ENCODE assay signal across 8 mouse cellular contexts in the genomic region with DNA sequence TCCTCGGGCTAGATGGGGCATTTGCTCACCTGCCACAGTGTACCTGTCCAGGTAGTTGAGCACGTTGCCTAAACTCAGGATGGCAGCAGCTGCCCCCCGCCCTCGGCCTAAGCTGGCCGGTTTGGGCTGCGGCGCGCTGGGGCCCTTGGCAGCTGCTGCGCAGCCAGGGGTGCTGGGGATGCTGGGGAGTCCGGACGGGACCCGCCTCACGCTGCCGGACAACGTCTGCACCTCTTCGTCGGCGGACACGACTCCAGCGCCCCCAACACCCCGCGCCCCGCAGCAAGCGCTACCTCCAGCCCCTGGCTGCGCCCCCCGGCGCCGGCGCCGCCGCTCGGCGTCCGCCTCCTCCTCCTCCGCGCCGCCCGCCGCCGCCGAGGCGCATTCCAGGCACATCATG. TPM values are rescaled to one million over a fixed set of nuclear protein-coding genes. Genes with fewer than 3 reads are reported as not detected.
A peak's percentile ranks its signal among the peaks of the same experiment; 100 is the strongest.
DNase-seq lines count a peak whose midpoint lies in the region; ATAC-seq lines count a peak whose summit lies in the region.

No protein-coding gene starts in this region.

- no peaks in the 10 kb centered on the region for H3K9me3 ChIP-seq in neural tube, embryonic 11.5 days (ENCODE audit: control insufficient read depth, low read length)
- no peaks in the 10 kb centered on the region for H3K9me3 ChIP-seq in intestine, embryonic 16.5 days (ENCODE audit: control insufficient read depth, low read length)
- H3K9me3 ChIP-seq in neural tube, embryonic 15.5 days (replicated peaks), result no peaks in the 10 kb centered on the region

- ATAC-seq in cerebellum, adult (ENCODE audit: insufficient number of reproducible peaks, low FRiP score, low TSS enrichment), result no peak
- peak; percentile 14; the same call in 1 of the 2 replicates for ATAC-seq in neural tube, embryonic 11.5 days (ENCODE audit: insufficient read depth, low FRiP score, low TSS enrichment)
- ATAC-seq in intestine, embryonic 16.5 days, result peak; percentile 18
- ATAC-seq in neural tube, embryonic 15.5 days (ENCODE audit: low FRiP score), result peak; percentile 42

- no peaks in the 10 kb centered on the region for H3K36me3 ChIP-seq in neural tube, embryonic 11.5 days (ENCODE audit: control insufficient read depth, insufficient read depth, low read length)
- no peaks in the 10 kb centered on the region for H3K36me3 ChIP-seq in intestine, embryonic 16.5 days (ENCODE audit: control insufficient read depth, insufficient read depth, low read length)
- no peaks in the 10 kb centered on the region for H3K36me3 ChIP-seq in neural tube, embryonic 15.5 days

- peak; percentile 25 to 31 for DNase-seq in cerebellum, postnatal 25 days
- no peak for DNase-seq in neural tube, embryonic 11.5 days (ENCODE audit: low spot score)
- no peak for DNase-seq in neural tube, embryonic 10.5 days (ENCODE audit: extremely low spot score, low spot score)
- DNase-seq in ovary, postnatal 36 days (ENCODE audit: low spot score), result no peak
- DNase-seq in layer of hippocampus, adult 11-12 months (ENCODE audit: low spot score), result no peak

- H3K27me3 ChIP-seq in neural tube, embryonic 11.5 days (ENCODE audit: control insufficient read depth, insufficient read depth, low read length), result peaks cover 19% of the 10 kb centered on the region
- peaks cover 15% of the 10 kb centered on the region for H3K27me3 ChIP-seq in intestine, embryonic 16.5 days (replicated peaks; ENCODE audit: control insufficient read depth, insufficient read depth, low read length)
- H3K27me3 ChIP-seq in neural tube, embryonic 15.5 days (replicated peaks), result no peaks in the 10 kb centered on the region

- peak overlapping the region; percentile 88 for H3K4me2 ChIP-seq in neural tube, embryonic 11.5 days (ENCODE audit: low read depth)
- peak overlapping the region; percentile 97 for H3K4me2 ChIP-seq in intestine, embryonic 16.5 days (ENCODE audit: low read depth, low read length)
- peak overlapping the region; percentile 74 for H3K4me2 ChIP-seq in neural tube, embryonic 15.5 days

- 2% methylated on average over 21 of the region's 42 CpGs for WGBS in neural tube, embryonic 11.5 days
- under 1% methylated on average over 33 of the region's 42 CpGs for WGBS in intestine, embryonic 16.5 days
- under 1% methylated on average over 20 of the region's 42 CpGs for WGBS in neural tube, embryonic 15.5 days

- H3K9ac ChIP-seq in neural tube, embryonic 11.5 days (ENCODE audit: low read length), result peak overlapping the region; percentile 76
- H3K9ac ChIP-seq in intestine, embryonic 16.5 days (ENCODE audit: low read depth, low read length), result peak overlapping the region; percentile 67
- H3K9ac ChIP-seq in neural tube, embryonic 15.5 days (replicated peaks), result peak overlapping the region; percentile 87

- no peaks in the 10 kb centered on the region; the same call in 1 of the 2 replicates for H3K4me1 ChIP-seq in neural tube, embryonic 11.5 days (ENCODE audit: control insufficient read depth, insufficient read depth, low read length)
- peaks cover 8% of the 10 kb centered on the region; the same call in 1 of the 2 replicates for H3K4me1 ChIP-seq in intestine, embryonic 16.5 days (ENCODE audit: control insufficient read depth, insufficient read depth, low read length)
- peaks cover 54% of the 10 kb centered on the region for H3K4me1 ChIP-seq in neural tube, embryonic 15.5 days

- peak overlapping the region; percentile 75 for H3K27ac ChIP-seq in neural tube, embryonic 11.5 days (ENCODE audit: low read depth, low read length)
- no peak overlapping the region for H3K27ac ChIP-seq in intestine, embryonic 16.5 days (ENCODE audit: low read length)
- H3K27ac ChIP-seq in neural tube, embryonic 15.5 days (replicated peaks), result peak overlapping the region; percentile 91

- peak overlapping the region; percentile 68 for H3K4me3 ChIP-seq in neural tube, embryonic 11.5 days (ENCODE audit: low read depth, low read length)
- peak overlapping the region; percentile 67 for H3K4me3 ChIP-seq in intestine, embryonic 16.5 days (ENCODE audit: low read length)
- peak overlapping the region; percentile 73 for H3K4me3 ChIP-seq in neural tube, embryonic 15.5 days (replicated peaks)

RNA-seq across cellular contexts. Expression of a gene that starts 0.3 kb away (rescaled TPM):
- polyA plus RNA-seq in neural tube, embryonic 11.5 days (2014; fragmentation: Nextera tagmentation; extraction: Ambion mirVana), result 7.1 and 7.7 TPM in 2 replicates
- polyA plus RNA-seq in intestine, embryonic 16.5 days (2015; fragmentation: Nextera tagmentation; extraction: Ambion mirVana), result 5.9 and 7.5 TPM in 2 replicates
- 9.4 and 12.6 TPM in 2 replicates for polyA plus RNA-seq in neural tube, embryonic 15.5 days (2015; fragmentation: Nextera tagmentation; extraction: Ambion mirVana)

RNA-seq across cellular contexts. Expression of a gene that starts 48.2 kb away (rescaled TPM):
- polyA plus RNA-seq in neural tube, embryonic 11.5 days (2014; fragmentation: Nextera tagmentation; extraction: Ambion mirVana), result 145 and 146 TPM in 2 replicates
- 119 and 141 TPM in 2 replicates for polyA plus RNA-seq in intestine, embryonic 16.5 days (2015; fragmentation: Nextera tagmentation; extraction: Ambion mirVana)
- polyA plus RNA-seq in neural tube, embryonic 15.5 days (2015; fragmentation: Nextera tagmentation; extraction: Ambion mirVana), result 63.1 and 82.7 TPM in 2 replicates

RNA-seq across cellular contexts. Expression of a gene that starts 54.1 kb away (rescaled TPM):
- not detected in 2 replicates for polyA plus RNA-seq in neural tube, embryonic 11.5 days (2014; fragmentation: Nextera tagmentation; extraction: Ambion mirVana)
- 19.2 and 21.2 TPM in 2 replicates for polyA plus RNA-seq in intestine, embryonic 16.5 days (2015; fragmentation: Nextera tagmentation; extraction: Ambion mirVana)
- polyA plus RNA-seq in neural tube, embryonic 15.5 days (2015; fragmentation: Nextera tagmentation; extraction: Ambion mirVana), result 1.2 TPM in 1 of 2 replicates, not detected in the other

Comparison
In these comparisons a context has a peak if more than half of its experiments do, and no peak if none do; other contexts are left out.
1. DNase-seq: peak in cerebellum, postnatal 25 days (2 of 2); none in neural tube, embryonic 11.5 days (single experiment), neural tube, embryonic 10.5 days (single experiment), ovary, postnatal 36 days (single experiment) and layer of hippocampus, adult 11-12 months (single experiment).
2. Peak in every context shown above with its lines, with median percentiles within 50 percentile points of each other: H3K4me2 ChIP-seq, H3K4me3 ChIP-seq and H3K9ac ChIP-seq.